Mouse (Mus musculus): ENCODE results near the gene Sobp. TPM values are rescaled to one million over a fixed set of nuclear protein-coding genes. Genes with fewer than 3 reads are reported as not detected.

Sobp gene
- polyA plus RNA-seq, 1 experiment from 2014 or later: 4.5 TPM

DNA sequence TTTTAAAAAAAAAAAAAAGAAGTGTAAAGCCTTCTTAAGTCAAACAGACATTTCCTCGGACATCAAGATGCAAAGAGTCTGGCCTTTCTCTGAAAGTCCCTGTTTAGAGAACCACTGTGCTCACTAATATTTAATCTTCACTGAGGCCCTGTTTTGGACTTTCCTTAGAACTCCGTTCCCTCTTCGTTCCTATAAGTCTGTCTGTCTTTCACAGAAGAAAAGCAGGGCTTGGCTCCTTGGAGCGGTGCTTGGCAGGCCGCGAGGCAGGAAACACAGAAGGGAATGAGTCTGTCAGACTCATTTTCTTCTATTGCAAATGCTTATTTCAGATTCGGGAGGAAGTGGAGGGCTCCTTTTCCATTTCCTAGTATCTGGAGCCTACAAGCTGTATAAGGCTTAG lies 5.5 kb downstream of the Sobp start:
- ATAC-seq (ENCODE audit: insufficient read depth, low FRiP score, low TSS enrichment) (no peak), DNase-seq (ENCODE audit: low spot score) (no peak)
- Histone ChIP-seq H3K4me1 (ENCODE audit: control insufficient read depth, insufficient read depth, low read length) (peaks cover 8% of the 10 kb centered on the region), H3K4me2 (ENCODE audit: low read depth) (no peak overlapping the region), H3K4me3 (ENCODE audit: low read depth, low read length) (no peak overlapping the region), H3K27me3 (ENCODE audit: control insufficient read depth, insufficient read depth, low read length) (no peaks in the 10 kb centered on the region), H3K36me3 (ENCODE audit: control insufficient read depth, insufficient read depth, low read length) (no peaks in the 10 kb centered on the region), H3K9ac (ENCODE audit: low read length) (no peak overlapping the region), H3K9me3 (ENCODE audit: control insufficient read depth, low read length) (no peaks in the 10 kb centered on the region), H3K27ac (ENCODE audit: low read depth, low read length) (no peak overlapping the region)
- WGBS: 82% methylated on average over 7 of the region's 7 CpGs

- Histone ChIP-seq H3K4me1 (ENCODE audit: control insufficient read depth, insufficient read depth, low read length) (peaks cover 10% of the 10 kb centered on the region), H3K9ac (ENCODE audit: low read length) (no peak overlapping the region), H3K36me3 (ENCODE audit: control insufficient read depth, insufficient read depth, low read length) (no peaks in the 10 kb centered on the region), H3K4me2 (ENCODE audit: low read depth) (no peak overlapping the region), H3K9me3 (ENCODE audit: control insufficient read depth, low read length) (no peaks in the 10 kb centered on the region), H3K27me3 (ENCODE audit: control insufficient read depth, insufficient read depth, low read length) (no peaks in the 10 kb centered on the region), H3K27ac (ENCODE audit: low read depth, low read length) (no peak overlapping the region), H3K4me3 (ENCODE audit: low read depth, low read length) (no peak overlapping the region)
- no peak for DNase-seq (ENCODE audit: low spot score)
- WGBS: 95% methylated on average over 3 of the region's 3 CpGs
- ATAC-seq (ENCODE audit: insufficient read depth, low FRiP score, low TSS enrichment): no peak
Observed at GRCm38 (mm10) chr10:43166817-43167216, 7.5 kb downstream of the Sobp start.

DNA sequence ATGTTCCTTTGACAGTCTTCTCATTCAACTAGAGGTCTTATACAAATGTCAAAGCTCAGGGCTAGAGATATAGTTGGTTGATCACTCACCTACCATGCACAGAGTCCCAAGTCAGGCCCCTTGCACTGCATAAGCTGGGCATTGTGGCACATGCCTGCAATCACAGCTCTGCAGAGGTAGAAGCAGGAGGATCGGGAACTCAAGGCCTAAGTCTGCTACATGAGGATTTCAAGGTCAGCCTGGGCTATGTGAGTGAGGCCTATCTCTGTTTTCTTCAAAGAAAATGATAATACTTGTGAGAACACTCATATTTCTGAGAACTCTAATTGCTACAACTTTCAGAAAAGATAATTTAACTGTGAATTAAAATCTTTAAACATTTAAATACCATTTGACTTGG lies 8.2 kb downstream of the Sobp start:
- Histone ChIP-seq H3K4me3 (ENCODE audit: low read depth, low read length) (no peak overlapping the region), H3K27me3 (ENCODE audit: control insufficient read depth, insufficient read depth, low read length) (no peaks in the 10 kb centered on the region), H3K36me3 (ENCODE audit: control insufficient read depth, insufficient read depth, low read length) (no peaks in the 10 kb centered on the region), H3K4me2 (ENCODE audit: low read depth) (no peak overlapping the region), H3K27ac (ENCODE audit: low read depth, low read length) (no peak overlapping the region), H3K4me1 (ENCODE audit: control insufficient read depth, insufficient read depth, low read length) (peaks cover 9% of the 10 kb centered on the region), H3K9me3 (ENCODE audit: control insufficient read depth, low read length) (no peaks in the 10 kb centered on the region), H3K9ac (ENCODE audit: low read length) (no peak overlapping the region)
- WGBS: 80% methylated on average over 1 of the region's 1 CpGs
- ATAC-seq (ENCODE audit: insufficient read depth, low FRiP score, low TSS enrichment): no peak
- no peak for DNase-seq (ENCODE audit: low spot score)

GRCm38 (mm10) chr10:43164406-43164805 lies 9.9 kb downstream of the Sobp start:
- 0 out of 2 replicates have a peak, but pooled peaks cover 2% of the 10 kb centered on the region for H3K4me1 ChIP-seq (ENCODE audit: control insufficient read depth, insufficient read depth, low read length)
- no peaks in the 10 kb centered on the region for H3K9me3 ChIP-seq (ENCODE audit: control insufficient read depth, low read length)
- H3K27ac ChIP-seq (ENCODE audit: low read depth, low read length): no peak overlapping the region
- ATAC-seq (ENCODE audit: insufficient read depth, low FRiP score, low TSS enrichment): no peak
- no peak overlapping the region for H3K9ac ChIP-seq (ENCODE audit: low read length)
- no peaks in the 10 kb centered on the region for H3K27me3 ChIP-seq (ENCODE audit: control insufficient read depth, insufficient read depth, low read length)
- H3K4me3 ChIP-seq (ENCODE audit: low read depth, low read length): no peak overlapping the region
- 99% methylated on average over 2 of the region's 2 CpGs for WGBS
- H3K4me2 ChIP-seq (ENCODE audit: low read depth): no peak overlapping the region
- no peak for DNase-seq (ENCODE audit: low spot score)
- H3K36me3 ChIP-seq (ENCODE audit: control insufficient read depth, insufficient read depth, low read length): no peaks in the 10 kb centered on the region

GRCm38 (mm10) chr10:43162318-43162717 lies 12.0 kb downstream of the Sobp start:
- no peak overlapping the region for H3K4me2 ChIP-seq (ENCODE audit: low read depth)
- peak overlapping the region; percentile 50; the same call in 1 of the 2 replicates for H3K27ac ChIP-seq (ENCODE audit: low read depth, low read length)
- ATAC-seq (ENCODE audit: insufficient read depth, low FRiP score, low TSS enrichment) (no peak), DNase-seq (ENCODE audit: low spot score) (peak; percentile 43)
- H3K9me3 ChIP-seq (ENCODE audit: control insufficient read depth, low read length): no peaks in the 10 kb centered on the region
- no peak overlapping the region for H3K4me3 ChIP-seq (ENCODE audit: low read depth, low read length)
- 44% methylated on average over 12 of the region's 12 CpGs for WGBS
- H3K9ac ChIP-seq (ENCODE audit: low read length): no peak overlapping the region
- no peaks in the 10 kb centered on the region for H3K27me3 ChIP-seq (ENCODE audit: control insufficient read depth, insufficient read depth, low read length)
- 0 out of 2 replicates have a peak, but pooled peaks cover 2% of the 10 kb centered on the region for H3K4me1 ChIP-seq (ENCODE audit: control insufficient read depth, insufficient read depth, low read length)
- H3K36me3 ChIP-seq (ENCODE audit: control insufficient read depth, insufficient read depth, low read length): no peaks in the 10 kb centered on the region

DNA sequence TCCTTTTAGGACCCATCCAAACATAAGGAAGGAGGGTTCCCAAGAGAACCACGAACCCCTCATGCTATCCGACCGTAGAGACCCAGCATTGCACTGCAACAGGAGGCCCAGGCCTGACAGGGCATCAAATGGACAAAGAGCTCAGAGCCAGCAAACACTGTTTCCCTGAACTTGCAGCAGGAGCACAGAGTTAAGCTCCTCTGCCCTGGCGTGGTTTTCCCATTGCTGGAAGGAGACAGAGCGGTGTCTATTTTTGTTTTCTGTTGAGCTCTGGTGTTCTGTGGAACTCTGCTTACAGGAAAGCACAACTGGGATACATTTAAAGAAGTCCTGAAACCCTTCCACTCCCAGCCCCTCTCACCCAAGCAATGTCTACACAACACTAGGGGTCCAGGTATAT lies 15.0 kb downstream of the Sobp start:
- DNase-seq (ENCODE audit: low spot score) (no peak), ATAC-seq (ENCODE audit: insufficient read depth, low FRiP score, low TSS enrichment) (no peak)
- Histone ChIP-seq H3K4me1 (ENCODE audit: control insufficient read depth, insufficient read depth, low read length) (peaks cover 14% of the 10 kb centered on the region), H3K9ac (ENCODE audit: low read length) (no peak overlapping the region), H3K4me3 (ENCODE audit: low read depth, low read length) (no peak overlapping the region), H3K27me3 (ENCODE audit: control insufficient read depth, insufficient read depth, low read length) (no peaks in the 10 kb centered on the region), H3K36me3 (ENCODE audit: control insufficient read depth, insufficient read depth, low read length) (no peaks in the 10 kb centered on the region), H3K27ac (ENCODE audit: low read depth, low read length) (no peak overlapping the region), H3K9me3 (ENCODE audit: control insufficient read depth, low read length) (no peaks in the 10 kb centered on the region), H3K4me2 (ENCODE audit: low read depth) (no peak overlapping the region)
- 85% methylated on average over 5 of the region's 5 CpGs for WGBS

- no peak overlapping the region for H3K9ac ChIP-seq (ENCODE audit: low read length)
- no peaks in the 10 kb centered on the region for H3K27me3 ChIP-seq (ENCODE audit: control insufficient read depth, insufficient read depth, low read length)
- no peaks in the 10 kb centered on the region for H3K9me3 ChIP-seq (ENCODE audit: control insufficient read depth, low read length)
- no peak overlapping the region for H3K27ac ChIP-seq (ENCODE audit: low read depth, low read length)
- H3K4me1 ChIP-seq (ENCODE audit: control insufficient read depth, insufficient read depth, low read length): peaks cover 18% of the 10 kb centered on the region
- no peak overlapping the region for H3K4me3 ChIP-seq (ENCODE audit: low read depth, low read length)
- 85% methylated on average over 5 of the region's 5 CpGs for WGBS
- DNase-seq (ENCODE audit: low spot score): no peak
- H3K4me2 ChIP-seq (ENCODE audit: low read depth): no peak overlapping the region
- H3K36me3 ChIP-seq (ENCODE audit: control insufficient read depth, insufficient read depth, low read length): no peaks in the 10 kb centered on the region
- ATAC-seq (ENCODE audit: insufficient read depth, low FRiP score, low TSS enrichment): no peak
Observed at GRCm38 (mm10) chr10:43158917-43159316, 15.4 kb downstream of the Sobp start.

DNA sequence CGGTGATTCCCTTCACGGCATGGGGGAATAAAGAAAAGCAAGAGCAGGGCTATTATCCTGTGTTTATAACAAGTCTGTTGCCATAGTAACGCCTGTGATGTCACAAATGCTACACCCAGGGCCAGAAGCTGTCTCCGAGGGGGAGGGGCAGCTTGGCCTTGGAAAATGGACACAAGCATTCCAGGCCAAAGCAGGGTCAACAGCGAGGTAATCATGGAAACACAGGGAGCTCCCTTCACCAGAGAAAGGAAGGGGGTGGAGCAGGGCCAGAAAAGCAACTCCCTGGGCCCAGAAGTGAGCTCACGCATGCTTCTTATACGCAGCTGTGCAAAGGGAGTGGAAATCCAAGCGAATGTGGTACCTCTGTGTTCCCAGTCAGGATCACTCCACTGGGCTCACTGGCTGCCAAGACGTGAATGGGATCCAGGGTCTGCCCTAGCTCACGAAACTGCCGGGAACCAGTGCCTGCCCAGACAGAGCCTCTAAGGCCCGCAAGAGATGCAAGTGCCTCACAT lies 19.2 kb downstream of the Sobp start:
- Histone ChIP-seq H3K4me1 (ENCODE audit: control insufficient read depth, insufficient read depth, low read length) (peaks cover 20% of the 10 kb centered on the region), H3K4me2 (ENCODE audit: low read depth) (peak overlapping the region; percentile 19), H3K4me3 (ENCODE audit: low read depth, low read length) (no peak overlapping the region), H3K36me3 (ENCODE audit: control insufficient read depth, insufficient read depth, low read length) (no peaks in the 10 kb centered on the region), H3K27me3 (ENCODE audit: control insufficient read depth, insufficient read depth, low read length) (no peaks in the 10 kb centered on the region), H3K9me3 (ENCODE audit: control insufficient read depth, low read length) (no peaks in the 10 kb centered on the region), H3K9ac (ENCODE audit: low read length) (no peak overlapping the region), H3K27ac (ENCODE audit: low read depth, low read length) (peak overlapping the region; percentile 68; the same call in 1 of the 2 replicates)
- WGBS: 12% methylated on average over 12 of the region's 12 CpGs
- ATAC-seq (ENCODE audit: insufficient read depth, low FRiP score, low TSS enrichment) (peak; percentile 87), DNase-seq (ENCODE audit: low spot score) (peak; percentile 86)

GRCm38 (mm10) chr10:43152643-43153042 lies 21.7 kb downstream of the Sobp start:
- Histone ChIP-seq H3K4me3 (ENCODE audit: low read depth, low read length) (no peak overlapping the region), H3K36me3 (ENCODE audit: control insufficient read depth, insufficient read depth, low read length) (no peaks in the 10 kb centered on the region), H3K27me3 (ENCODE audit: control insufficient read depth, insufficient read depth, low read length) (no peaks in the 10 kb centered on the region), H3K9ac (ENCODE audit: low read length) (no peak overlapping the region), H3K27ac (ENCODE audit: low read depth, low read length) (no peak overlapping the region), H3K9me3 (ENCODE audit: control insufficient read depth, low read length) (no peaks in the 10 kb centered on the region), H3K4me2 (ENCODE audit: low read depth) (no peak overlapping the region), H3K4me1 (ENCODE audit: control insufficient read depth, insufficient read depth, low read length) (peaks cover 20% of the 10 kb centered on the region)
- no peak for DNase-seq (ENCODE audit: low spot score)
- no peak for ATAC-seq (ENCODE audit: insufficient read depth, low FRiP score, low TSS enrichment)
- WGBS: 89% methylated on average over 8 of the region's 8 CpGs

Measured in neural tube, embryonic 11.5 days (tissue).